Mouse (Mus musculus): ENCODE measurements around the gene Lgals4.

The Lgals4 gene

GRCm38 (mm10) chr7:28833723-28834347, at the start of gene Lgals4:
TSS of gene Lgals4 (plus strand) at chr7:28833854.
- DNase-seq (ENCODE audit: low spot score in 2 of 2) = no peak

- no peak for DNase-seq (ENCODE audit: low spot score in 2 of 2)
These were observed 48.5 kb upstream of the Lgals4 start for GRCm38 (mm10) chr7:28785161-28785560.

GRCm38 (mm10) chr7:28787884-28788283, 45.8 kb upstream of the Lgals4 start:
- DNase-seq (ENCODE audit: low spot score in 2 of 2) = no peak

GRCm38 (mm10) chr7:28788307-28789195, 45.1 kb upstream of the Lgals4 start, which contains the start of gene Rinl:
TSS of gene Rinl (plus strand) at chr7:28788969.
- DNase-seq (ENCODE audit: low spot score in 2 of 2) = no peak

- no peak for DNase-seq (ENCODE audit: low spot score in 2 of 2)
These were observed 44.4 kb upstream of the Lgals4 start for GRCm38 (mm10) chr7:28789235-28789634.

- no peak for DNase-seq (ENCODE audit: low spot score in 2 of 2)
These were observed 43.4 kb upstream of the Lgals4 start for GRCm38 (mm10) chr7:28790066-28790806.

GRCm38 (mm10) chr7:28791706-28792105, 41.9 kb upstream of the Lgals4 start:
- no peak for DNase-seq (ENCODE audit: low spot score in 2 of 2)

- DNase-seq (ENCODE audit: low spot score in 2 of 2) = no peak
These were observed 41.1 kb upstream of the Lgals4 start for GRCm38 (mm10) chr7:28792391-28793185.

- no peak for DNase-seq (ENCODE audit: low spot score in 2 of 2)
These were observed 39.8 kb upstream of the Lgals4 start for GRCm38 (mm10) chr7:28793834-28794233.

GRCm38 (mm10) chr7:28794496-28794895, 39.2 kb upstream of the Lgals4 start:
- DNase-seq (ENCODE audit: low spot score in 2 of 2) = no peak

GRCm38 (mm10) chr7:28795832-28796231, 37.8 kb upstream of the Lgals4 start:
- no peak for DNase-seq (ENCODE audit: low spot score in 2 of 2)

- peak; percentile 70 to 71 for DNase-seq (ENCODE audit: low spot score in 2 of 2)
These were observed 37.1 kb upstream of the Lgals4 start for GRCm38 (mm10) chr7:28796562-28796975.

GRCm38 (mm10) chr7:28799994-28800393, 33.7 kb upstream of the Lgals4 start:
- DNase-seq (ENCODE audit: low spot score in 2 of 2) = no peak

- DNase-seq (ENCODE audit: low spot score in 2 of 2) = no peak
These were observed 32.2 kb upstream of the Lgals4 start for GRCm38 (mm10) chr7:28801451-28801850.

- peak in 1 of 2 experiments; percentile 80 for DNase-seq (ENCODE audit: low spot score in 2 of 2)
These were observed 31.6 kb upstream of the Lgals4 start for GRCm38 (mm10) chr7:28801901-28802670.

- no peak for DNase-seq (ENCODE audit: low spot score in 2 of 2)
These were observed 30.6 kb upstream of the Lgals4 start for GRCm38 (mm10) chr7:28802846-28803588.

- no peak for DNase-seq (ENCODE audit: low spot score in 2 of 2)
These were observed 29.9 kb upstream of the Lgals4 start for GRCm38 (mm10) chr7:28803756-28804155.

GRCm38 (mm10) chr7:28806869-28807268, 26.8 kb upstream of the Lgals4 start:
- DNase-seq (ENCODE audit: low spot score in 2 of 2) = no peak

- no peak for DNase-seq (ENCODE audit: low spot score in 2 of 2)
These were observed 25.9 kb upstream of the Lgals4 start for GRCm38 (mm10) chr7:28807641-28808220.
